Mouse (Mus musculus) intestine, postnatal 0 days (tissue): ENCODE results near the gene Eno2. TPM values are rescaled to one million over a fixed set of nuclear protein-coding genes. Genes with fewer than 3 reads are reported as not detected.

Experiments used
- ATAC-seq: fragments of 200-750 bp; cut with Nextera tagmentation; 2 replicates; pipeline ENCODE4 v1.8.0; 2017; ENCODE audit warnings: mild to moderate bottlenecking, moderate TSS enrichment, moderate library complexity
- H3K27ac ChIP-seq: fragments of 300-500 bp; sonication (generic); 2 replicates; pipeline ENCODE4 v1.5.1; 2014; ENCODE audit warnings: mild to moderate bottlenecking, low read depth, low read length, moderate library complexity
- H3K27me3 ChIP-seq: fragments of 300-500 bp; sonication (generic); replicated peaks from 2 replicates; pipeline ENCODE4 v1.6.1; 2014; ENCODE audit warnings: low read length, mixed read lengths; ENCODE audit not compliant: control insufficient read depth, insufficient read depth
- H3K36me3 ChIP-seq: fragments of 300-500 bp; sonication (generic); 2 replicates; pipeline ENCODE4 v1.6.1; 2014; ENCODE audit warnings: mild to moderate bottlenecking, moderate library complexity; ENCODE audit not compliant: control insufficient read depth, insufficient read depth
- H3K4me1 ChIP-seq: fragments of 300-500 bp; sonication (generic); replicated peaks from 2 replicates; pipeline ENCODE4 v1.6.1; 2014; ENCODE audit warnings: antibody characterized with exemption, low read length, mixed read lengths; ENCODE audit not compliant: control insufficient read depth, insufficient read depth
- H3K4me2 ChIP-seq: fragments of 300-500 bp; sonication (generic); replicated peaks from 2 replicates; pipeline ENCODE4 v1.6.1; 2014; ENCODE audit warnings: low read depth, mild to moderate bottlenecking, moderate library complexity
- H3K4me3 ChIP-seq: fragments of 300-500 bp; sonication (generic); 2 replicates; pipeline ENCODE4 v1.5.1; 2014; ENCODE audit warnings: low read depth, low read length
- H3K9ac ChIP-seq: fragments of 300-500 bp; sonication (generic); 2 replicates; pipeline ENCODE4 v1.6.1; 2014; ENCODE audit warnings: mild to moderate bottlenecking, low read depth, low read length
- H3K9me3 ChIP-seq: fragments of 300-500 bp; sonication (generic); 2 replicates; pipeline ENCODE4 v1.6.1; 2016; ENCODE audit warnings: mixed run types; ENCODE audit not compliant: control insufficient read depth
- CTCF ChIP-seq: sonication (generic); IDR thresholded peaks from 2 replicates; pipeline ENCODE4 v1.5.1; 2016; ENCODE audit warnings: low read depth, mild to moderate bottlenecking, control low read depth, antibody characterized with exemption, moderate library complexity
- WGBS: fragments of 180-500 bp; shearing (Covaris S2); extraction: QIAGEN DNeasy Blood & Tissue Kit; methylation state at CpG from one replicate; pipeline ENCODE4 v1.1.7; 2014; 5-methylcytosine and 5-hydroxymethylcytosine counted together
- polyA plus RNA-seq: library from polyadenylated mRNA; unstranded; fragments of >200 nt; fragmentation: Nextera tagmentation; extraction: Ambion mirVana; gene quantifications from 2 replicates; pipeline ENCODE4 v1.2.1, GENCODE M21; 2015

Eno2 gene
- polyA plus RNA-seq, 1 experiment from 2014 or later: 4.6 TPM

GRCm38 (mm10) chr6:124740211-124740887 is 29.1 kb downstream of the Eno2 start:
- H3K27me3 ChIP-seq: no peaks in the 10 kb centered on the region
- H3K4me1 ChIP-seq: 0 out of 2 replicates have a peak, but pooled peaks cover 5% of the 10 kb centered on the region
- H3K9me3 ChIP-seq: no peaks in the 10 kb centered on the region
- ATAC-seq: peak; percentile 2
- peak overlapping the region; percentile 96 for H3K27ac ChIP-seq
- TF ChIP-seq CTCF: peak; percentile 77
- peak overlapping the region; percentile 49 for H3K4me3 ChIP-seq
- peak overlapping the region; percentile 86 for H3K4me2 ChIP-seq
- peaks cover 19% of the 10 kb centered on the region for H3K36me3 ChIP-seq
- peak overlapping the region; percentile 68 for H3K9ac ChIP-seq
- WGBS: 1% methylated on average over 29 of the region's 29 CpGs

- no peaks in the 10 kb centered on the region for H3K27me3 ChIP-seq
- no peak overlapping the region for H3K4me3 ChIP-seq
- 0 out of 2 replicates have a peak, but pooled peaks cover 5% of the 10 kb centered on the region for H3K4me1 ChIP-seq
- H3K36me3 ChIP-seq: peaks cover 11% of the 10 kb centered on the region
- 81% methylated on average over 10 of the region's 10 CpGs for WGBS
- H3K9me3 ChIP-seq: no peaks in the 10 kb centered on the region
- H3K4me2 ChIP-seq: peak overlapping the region; percentile 59; the same call in 1 of the 2 replicates
- TF ChIP-seq CTCF: no peak
- peak overlapping the region; percentile 96 for H3K27ac ChIP-seq
- H3K9ac ChIP-seq: no peak overlapping the region
- no peak for ATAC-seq
These were observed 30.2 kb downstream of the Eno2 start for GRCm38 (mm10) chr6:124739231-124739796.

GRCm38 (mm10) chr6:124738511-124739023 is 30.9 kb downstream of the Eno2 start, which contains the start of gene Ptpn6:
Ptpn6 (minus strand) TSS chr6:124738714.
- Histone ChIP-seq H3K4me3 (peak within 1 kb of the TSS; percentile 27), H3K27ac (peak within 1 kb of the TSS; percentile 96), H3K9me3 (no peaks in the 10 kb centered on the region), H3K27me3 (no peaks in the 10 kb centered on the region), H3K4me1 (0 out of 2 replicates have a peak, but pooled peaks cover 5% of the 10 kb centered on the region), H3K36me3 (peaks cover 10% of the 10 kb centered on the region), H3K4me2 (peak within 1 kb of the TSS; percentile 59), H3K9ac (0 out of 2 replicates have a peak within 1 kb of the TSS, but pooled peaks have one; percentile 19)
- TF ChIP-seq CTCF: peak; percentile 25; the same call in 1 of the 2 replicates
- WGBS: 13% methylated on average over 15 of the region's 15 CpGs
- peak; percentile 84 for ATAC-seq

- Histone ChIP-seq H3K36me3 (no peaks in the 10 kb centered on the region), H3K4me2 (no peak overlapping the region), H3K27ac (no peak overlapping the region), H3K4me3 (no peak overlapping the region), H3K9me3 (no peaks in the 10 kb centered on the region), H3K27me3 (no peaks in the 10 kb centered on the region), H3K4me1 (0 out of 2 replicates have a peak, but pooled peaks cover 5% of the 10 kb centered on the region), H3K9ac (no peak overlapping the region)
- WGBS: 90% methylated on average over 11 of the region's 11 CpGs
- no peak for TF ChIP-seq CTCF
- no peak for ATAC-seq
These were observed 32.4 kb downstream of the Eno2 start for GRCm38 (mm10) chr6:124737040-124737439.

GRCm38 (mm10) chr6:124734417-124734816 is 35.1 kb downstream of the Eno2 start:
- WGBS: 86% methylated on average over 3 of the region's 3 CpGs

More at GRCm38 (mm10) chr6:124734417-124734816, 35.1 kb downstream of the Eno2 start:
- Histone ChIP-seq H3K9me3 (no peaks in the 10 kb centered on the region), H3K27me3 (no peaks in the 10 kb centered on the region), H3K4me3 (no peak overlapping the region), H3K36me3 (no peaks in the 10 kb centered on the region), H3K9ac (no peak overlapping the region), H3K4me2 (no peak overlapping the region), H3K4me1 (0 out of 2 replicates have a peak, but pooled peaks cover under 1% of the 10 kb centered on the region), H3K27ac (no peak overlapping the region)
- TF ChIP-seq CTCF: no peak
- ATAC-seq: no peak
